Mouse (Mus musculus): ENCODE results near the gene Tcl1b3.

The Tcl1b3 gene

DNA sequence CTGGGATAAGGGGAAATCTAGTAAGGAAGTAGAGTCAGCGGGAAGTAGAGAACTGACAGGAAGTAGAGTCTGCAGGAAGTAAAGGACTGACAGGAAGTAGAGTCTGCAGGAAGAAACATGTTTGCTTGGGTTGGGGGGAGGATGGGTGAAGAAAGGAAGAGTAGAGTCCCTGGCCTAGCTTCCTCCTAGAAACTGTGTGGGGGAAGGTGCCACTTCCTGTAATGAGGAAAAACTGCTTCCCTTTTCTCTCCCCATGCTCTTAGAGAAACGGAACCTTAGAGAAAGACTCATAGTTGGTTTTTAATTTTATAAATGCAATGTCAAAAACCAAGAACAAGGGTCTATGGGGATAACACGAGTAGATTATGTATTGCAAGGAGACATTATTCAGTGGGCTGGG lies 44.2 kb downstream of the Tcl1b3 start:
- DNase-seq, result no peak

DNA sequence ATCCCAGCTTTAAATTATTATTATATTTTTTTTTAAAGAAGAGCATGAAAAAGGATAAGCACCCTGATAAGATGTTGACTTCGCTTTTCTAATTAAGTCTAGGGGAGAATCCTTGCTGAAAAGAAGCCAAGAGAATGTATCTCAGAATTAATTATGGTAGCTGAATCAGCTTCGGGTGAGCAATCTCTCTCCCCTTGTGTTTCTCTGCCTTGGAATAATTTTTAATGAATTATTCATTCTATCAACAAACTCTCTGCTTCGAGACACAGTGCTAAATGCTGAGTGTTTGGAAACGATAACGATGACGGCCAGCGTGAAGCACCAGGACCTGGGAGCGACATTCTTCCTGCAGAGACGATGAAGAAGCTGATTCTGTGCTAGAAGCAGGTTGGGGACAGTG lies 48.2 kb downstream of the Tcl1b3 start:
- no peak for DNase-seq
